Mouse (Mus musculus) layer of hippocampus, postnatal 25 days (tissue): ENCODE measurements at regions not wholly inside any gene's neighbourhood (a gene's known extent, or its start where the extent isn't known, plus 50 kb on each side); places are given as distances from the start of the nearest gene placed in this dataset.
A peak's percentile ranks its signal among the peaks of the same experiment; 100 is the strongest.

ENCODE experiments used
- DNase-seq, 2 experiments: peaks; one replicate each; pipeline ENCODE4 v3.0.0; 2022; ENCODE audit warnings: mixed read lengths in 2 of 2, low spot score in 1 of 2; ENCODE audit errors: extremely low spot score in 1 of 2

GRCm38 (mm10) chr6:98178005-98178404, 164.5 kb downstream of the Gm765 start:
- no peak for DNase-seq

DNA sequence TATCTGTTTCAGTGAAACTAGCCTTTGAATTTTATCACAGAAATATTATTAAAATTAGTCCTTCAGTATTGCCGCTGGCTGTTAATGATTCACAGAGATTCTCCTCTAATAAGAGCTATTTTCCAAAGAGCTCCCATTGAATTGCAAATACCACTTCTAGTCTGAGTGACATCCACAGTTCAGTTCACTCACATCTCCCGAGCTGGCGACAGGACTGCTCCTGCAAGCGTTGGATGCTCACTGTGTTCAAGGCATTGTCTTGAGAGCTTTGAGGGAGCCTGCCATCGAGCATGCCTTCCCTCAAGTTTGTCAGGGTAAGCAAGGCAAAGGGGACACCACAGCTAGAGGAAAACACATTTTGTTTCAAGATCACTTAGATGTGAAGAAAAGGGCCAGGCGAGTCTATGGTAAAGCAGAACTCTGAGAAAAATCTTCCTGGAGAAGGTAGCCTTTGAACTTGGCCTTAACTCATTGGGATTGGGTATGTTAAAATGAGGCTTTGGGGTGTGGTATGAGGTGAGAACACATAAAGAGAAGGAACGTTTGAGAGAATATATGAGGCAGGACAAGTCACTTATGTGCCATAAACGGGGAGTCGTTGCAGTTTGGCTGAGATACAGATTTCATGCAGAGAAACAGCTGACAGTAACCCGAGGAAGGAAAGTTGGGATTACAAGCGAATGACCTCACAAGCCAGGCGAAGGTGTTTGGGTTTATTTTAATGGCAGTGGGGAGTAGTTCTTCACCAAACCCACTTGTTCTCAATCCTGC, 193.3 kb downstream of the Gm765 start:
- DNase-seq = no peak

- no peak for DNase-seq
These were observed 194.7 kb downstream of the Gm765 start for GRCm38 (mm10) chr6:98147855-98148254.

GRCm38 (mm10) chr6:98132931-98133330, 209.6 kb downstream of the Gm765 start:
- DNase-seq = peak in 1 of 2 experiments; percentile 47

- no peak for DNase-seq
These were observed 217.1 kb downstream of the Gm765 start for GRCm38 (mm10) chr6:98125434-98125833.

DNA sequence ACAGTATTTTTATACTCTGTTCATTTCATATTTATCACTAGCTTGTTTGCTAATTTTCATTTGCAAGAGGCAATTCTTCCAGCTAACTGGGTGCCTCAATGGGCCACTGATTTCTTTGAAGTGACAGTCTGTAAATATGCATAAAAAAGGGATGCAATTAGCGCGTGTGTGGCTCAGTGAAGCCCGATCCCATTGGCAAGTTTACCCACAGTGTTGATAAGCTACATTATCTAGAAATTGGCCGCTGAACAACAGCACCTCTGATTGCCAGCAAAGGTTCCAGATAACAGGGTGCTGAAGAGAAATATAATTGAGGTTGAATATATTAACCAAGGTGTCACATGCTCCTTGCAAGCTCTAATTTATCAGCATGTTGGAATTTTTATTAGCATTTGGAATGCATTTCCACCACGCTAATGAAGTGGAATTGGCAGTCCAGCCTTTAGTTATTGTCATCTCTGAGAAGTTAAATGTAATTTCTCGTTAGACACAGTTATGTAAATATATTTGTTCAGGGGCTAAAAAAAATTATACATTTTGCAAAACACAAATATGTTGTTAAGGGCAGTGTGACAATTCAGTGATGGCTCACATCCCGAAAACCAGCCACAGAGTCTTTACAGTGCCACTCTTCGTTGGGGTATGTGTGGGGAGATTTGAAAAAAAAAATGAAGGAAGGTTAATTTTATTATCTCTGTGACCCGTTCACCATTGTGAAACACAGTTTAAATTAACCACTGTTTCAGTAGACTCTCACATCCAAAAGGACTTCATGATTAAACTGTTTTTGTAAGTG, 224.0 kb downstream of the Gm765 start:
- DNase-seq = no peak

- DNase-seq = no peak
These were observed 228.0 kb downstream of the Gm765 start for GRCm38 (mm10) chr6:98114327-98115134.

DNA sequence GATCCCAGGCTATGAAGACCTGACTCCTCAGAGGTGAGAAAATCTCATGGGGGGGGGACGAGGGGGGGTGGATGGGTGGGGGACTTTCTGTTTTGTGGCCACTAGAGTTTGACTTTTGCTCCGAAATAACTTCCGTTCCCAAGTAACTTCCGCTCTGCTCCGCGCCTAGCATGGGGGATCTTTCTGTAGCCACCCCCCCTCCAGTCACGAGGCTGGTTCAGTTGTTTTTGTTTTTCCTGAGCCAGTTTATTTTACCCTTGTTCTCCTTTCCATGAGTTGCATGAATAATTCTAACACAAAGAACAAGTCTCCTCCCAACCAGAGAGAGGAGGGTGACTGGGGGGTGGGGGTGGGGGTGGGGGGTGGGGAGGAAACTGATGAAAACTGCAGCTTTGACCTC, 228.8 kb downstream of the Gm765 start:
- no peak for DNase-seq

DNA sequence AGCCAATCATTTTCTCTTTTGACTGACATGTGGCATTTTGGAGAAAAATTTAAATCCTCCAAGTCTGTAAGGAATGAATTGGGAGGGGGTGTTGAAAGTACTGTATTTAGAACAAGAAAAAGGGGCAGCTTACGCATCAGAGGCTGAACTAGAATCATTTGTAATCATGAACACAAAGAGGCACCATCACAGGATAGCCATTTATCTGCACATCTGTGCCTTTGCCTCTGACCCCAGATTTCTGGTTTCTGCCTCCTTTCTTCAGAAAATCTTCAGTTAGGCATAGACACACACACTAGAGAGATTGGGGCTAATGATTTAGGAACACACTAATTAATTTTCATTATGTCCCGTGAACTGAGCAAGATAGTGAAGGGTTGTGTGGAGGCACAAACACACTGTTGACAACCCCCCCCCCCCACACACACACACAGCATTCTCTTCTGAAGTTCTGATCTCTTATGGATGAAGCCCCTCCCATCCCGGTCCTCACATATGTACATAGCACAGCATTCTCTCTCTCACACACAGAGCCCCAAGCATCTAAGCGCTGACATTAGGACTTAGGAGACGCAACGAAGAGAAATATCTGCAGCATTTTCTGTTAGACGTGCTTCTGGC, 229.9 kb downstream of the Gm765 start:
- DNase-seq = no peak

DNA sequence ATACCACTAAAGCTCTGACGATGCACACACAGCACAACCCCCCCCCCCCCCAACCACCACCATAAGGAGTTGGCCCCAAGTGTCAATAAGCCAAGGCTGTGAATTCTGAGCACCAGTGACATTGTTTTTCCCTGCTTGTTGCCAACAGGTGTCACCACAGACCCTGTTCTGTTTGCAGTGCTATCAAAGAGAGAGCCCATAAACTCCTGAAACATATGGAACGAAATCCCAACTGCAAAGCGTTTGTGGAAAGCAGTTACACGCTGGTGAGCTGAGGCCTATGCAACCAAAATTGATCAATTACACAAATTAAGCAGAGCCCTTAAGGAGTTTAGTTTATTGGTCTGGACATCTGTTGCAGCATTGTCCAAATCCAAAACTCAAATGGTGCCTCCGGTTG, 235.4 kb downstream of the Gm765 start:
- no peak for DNase-seq

DNA sequence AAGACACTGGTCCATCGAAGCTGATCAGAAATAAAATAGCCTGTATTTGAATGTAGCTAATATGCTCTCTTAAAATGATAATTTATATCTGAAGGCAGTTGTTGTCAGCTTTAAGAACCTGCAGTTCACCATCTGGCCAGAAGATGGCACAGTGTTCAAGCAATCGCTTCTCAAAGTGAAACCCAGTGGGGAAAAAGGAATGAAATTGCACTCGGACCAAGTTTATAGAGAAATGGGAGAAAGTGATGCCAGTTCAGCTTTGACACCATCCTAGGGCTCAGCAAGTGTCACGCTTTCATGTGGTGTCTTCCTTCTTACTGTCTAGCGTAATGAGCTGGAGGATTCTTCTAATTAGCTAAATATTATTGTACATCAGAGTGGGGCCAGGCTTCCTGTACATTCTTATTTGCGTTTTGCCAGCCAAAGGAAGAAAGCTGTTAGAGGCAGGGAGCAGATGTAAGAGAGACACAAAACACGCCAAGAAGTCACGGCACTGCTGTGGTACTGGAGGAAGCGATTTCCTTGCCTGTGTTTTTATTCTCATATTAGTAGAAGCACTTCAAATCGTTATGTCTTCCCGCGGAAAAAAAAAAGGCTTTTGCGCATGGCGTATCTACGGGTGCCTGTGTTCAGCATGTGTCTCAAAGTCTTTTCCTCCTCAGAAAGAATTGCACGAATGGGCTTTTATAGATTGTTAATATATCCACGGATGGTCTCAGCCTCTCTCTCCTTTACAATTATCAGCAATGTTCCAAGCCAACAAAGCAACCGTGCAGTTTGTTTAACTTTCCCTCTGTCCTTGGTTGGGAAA, 237.1 kb downstream of the Gm765 start:
- DNase-seq = peak; percentile 83 to 96

DNA sequence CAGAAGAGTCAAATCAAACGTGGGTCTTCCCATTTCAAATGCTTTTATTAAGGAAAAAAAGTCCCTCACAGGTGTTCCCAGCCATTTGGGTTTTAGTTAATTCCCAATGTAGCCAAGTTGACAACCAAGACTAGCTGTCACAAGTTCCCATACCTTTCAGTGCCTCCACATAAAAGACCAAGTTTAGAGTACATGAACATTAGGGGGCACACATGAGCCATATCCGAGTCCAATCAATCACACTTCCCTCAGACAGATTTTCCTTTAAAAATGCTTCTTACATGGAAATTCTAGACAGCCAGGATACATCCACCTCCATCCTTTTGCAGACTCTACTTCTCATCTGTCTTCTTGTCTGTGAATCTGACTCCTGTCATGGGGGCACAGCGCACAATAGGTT, 238.1 kb downstream of the Gm765 start:
- no peak for DNase-seq

DNA sequence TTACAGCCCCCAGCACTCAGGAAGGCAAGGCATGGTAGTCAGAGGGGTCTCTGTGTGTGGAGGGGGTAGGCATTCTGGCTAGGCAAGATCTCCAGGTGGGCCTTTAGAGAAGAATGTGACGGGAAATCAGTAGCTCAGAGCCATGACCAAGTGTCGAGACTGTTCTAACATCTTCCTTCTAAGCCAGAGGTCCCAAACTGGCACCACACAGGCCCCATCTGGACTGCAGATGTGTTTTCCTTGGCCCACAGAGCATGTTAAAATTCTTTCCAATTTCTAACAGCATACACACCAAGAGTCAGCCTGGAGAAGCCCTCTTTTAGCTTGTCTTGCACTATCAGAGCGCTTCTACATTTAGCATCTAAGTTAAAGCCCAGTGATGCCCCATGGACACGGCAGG, 241.5 kb downstream of the Gm765 start:
- no peak for DNase-seq

GRCm38 (mm10) chr6:98099126-98099525, 243.4 kb downstream of the Gm765 start:
- DNase-seq = no peak

- no peak for DNase-seq
These were observed 247.3 kb downstream of the Gm765 start for GRCm38 (mm10) chr6:98095243-98095642.

- peak in 1 of 2 experiments; percentile 29 for DNase-seq
These were observed 253.4 kb downstream of the Gm765 start for GRCm38 (mm10) chr6:98089185-98089584.

DNA sequence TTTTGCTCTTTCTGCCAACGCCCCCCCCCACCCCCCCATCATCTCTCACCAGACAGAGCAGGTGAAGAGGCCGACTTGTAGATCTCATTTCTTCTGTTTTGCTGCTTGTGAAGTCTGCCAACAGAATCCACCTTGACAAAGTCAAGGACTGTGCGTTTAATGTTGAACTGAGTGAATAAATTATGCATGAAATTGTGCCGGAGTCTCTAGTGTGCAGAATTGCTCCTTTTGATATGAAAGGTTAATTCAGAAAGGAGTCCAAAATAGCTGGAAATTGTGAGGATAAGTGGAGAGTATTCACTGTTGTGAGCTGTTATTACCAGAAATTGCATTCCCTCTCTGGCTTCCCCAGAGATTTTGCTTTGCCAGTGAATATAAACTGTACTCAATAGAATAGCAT, 262.5 kb downstream of the Gm765 start:
- DNase-seq = no peak
